Comparison of ENCODE assay signal across 10 mouse cellular contexts in the genomic region with DNA sequence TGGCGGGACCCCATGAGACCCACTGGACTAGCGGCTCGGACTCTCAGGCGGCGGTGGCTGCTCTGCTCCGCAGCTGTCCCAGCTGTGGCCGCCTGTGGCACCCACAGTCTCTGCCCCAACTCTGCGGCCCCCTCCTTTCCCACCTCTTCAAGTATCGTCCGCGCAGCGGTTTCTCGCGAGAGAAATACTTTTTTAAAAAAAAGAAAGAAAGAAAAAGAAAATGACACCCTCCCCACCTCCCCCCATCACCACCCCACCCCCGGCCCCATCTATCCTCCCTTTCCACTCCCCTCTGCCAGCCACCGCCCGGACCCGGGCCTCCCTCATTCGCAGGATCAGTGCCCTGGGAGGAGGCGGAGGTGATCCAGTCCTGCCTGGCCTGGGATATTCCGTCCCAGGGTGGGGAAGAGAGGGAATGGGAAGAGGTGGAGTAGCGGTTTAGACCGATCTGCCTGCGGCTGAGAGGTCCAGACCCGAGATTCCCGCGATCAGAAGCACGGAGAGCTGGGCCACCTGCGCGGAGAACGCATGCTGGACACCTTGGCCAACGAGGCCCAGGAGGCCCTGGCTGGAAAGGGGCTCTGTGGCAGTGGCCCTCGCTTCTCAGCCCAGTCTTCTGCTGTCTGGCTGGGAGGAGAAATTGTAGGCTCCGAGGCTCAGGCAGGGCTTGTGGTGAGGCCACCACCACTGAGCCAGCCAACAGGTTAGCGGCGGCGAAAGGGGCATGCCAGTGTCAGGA. TPM values are rescaled to one million over a fixed set of nuclear protein-coding genes. Genes with fewer than 3 reads are reported as not detected.
A peak's percentile ranks its signal among the peaks of the same experiment; 100 is the strongest.
DNase-seq lines count a peak whose midpoint lies in the region; ATAC-seq and TF ChIP-seq lines count a peak whose summit lies in the region.
"Had no signal": no experiment of that assay in that cellular context is flagged by ENCODE, and none has a peak within 500 bp of the region (broad histone marks: within the 10 kb centered on the region; RNA-seq: fewer than 3 reads in every experiment).

No protein-coding gene starts in this region.

- no peaks in the 10 kb centered on the region for H3K9me3 ChIP-seq in intestine, postnatal 0 days (ENCODE audit: control insufficient read depth)
- H3K9me3 ChIP-seq in lung, embryonic 16.5 days (ENCODE audit: control insufficient read depth, low read length): no peaks in the 10 kb centered on the region

- peak overlapping the region; percentile 86 for H3K27ac ChIP-seq in layer of hippocampus, adult 2 months
- H3K27ac ChIP-seq in brown adipose tissue, adult 24 weeks (replicated peaks; ENCODE audit: low read depth, low read length): 0 out of 2 replicates have a peak overlapping the region, but pooled peaks have one; percentile 41
- peak overlapping the region; percentile 71 for H3K27ac ChIP-seq in intestine, postnatal 0 days (ENCODE audit: low read depth, low read length)
- peak overlapping the region; percentile 92 for H3K27ac ChIP-seq in lung, embryonic 16.5 days (ENCODE audit: low read length)

- H3K4me2 ChIP-seq in intestine, postnatal 0 days (replicated peaks; ENCODE audit: low read depth): peak overlapping the region; percentile 68
- peak overlapping the region; percentile 92 for H3K4me2 ChIP-seq in lung, embryonic 16.5 days (ENCODE audit: low read depth, low read length)

- peak overlapping the region; percentile 62 for H3K4me3 ChIP-seq in layer of hippocampus, adult 2 months
- H3K4me3 ChIP-seq in brown adipose tissue, adult 24 weeks (ENCODE audit: insufficient read depth, low read depth, low read length): peak overlapping the region; percentile 70
- H3K4me3 ChIP-seq in intestine, postnatal 0 days (ENCODE audit: low read depth, low read length): peak overlapping the region; percentile 58
- peak overlapping the region; percentile 76 for H3K4me3 ChIP-seq in lung, embryonic 16.5 days (ENCODE audit: low read length)

- no peak for TF ChIP-seq CTCF in layer of hippocampus, adult 2 months (conservative IDR thresholded peaks at IDR 0.05)
- TF ChIP-seq CTCF in intestine, postnatal 0 days (IDR thresholded peaks at IDR 0.05; ENCODE audit: low read depth): no peak

- H3K4me1 ChIP-seq in brown adipose tissue, adult 24 weeks (ENCODE audit: control insufficient read depth, insufficient read depth, insufficient read length, low read length): peaks cover 10% of the 10 kb centered on the region; the same call in 1 of the 2 replicates
- no peaks in the 10 kb centered on the region for H3K4me1 ChIP-seq in intestine, postnatal 0 days (replicated peaks; ENCODE audit: control insufficient read depth, insufficient read depth, low read length)
- H3K4me1 ChIP-seq in lung, embryonic 16.5 days (replicated peaks; ENCODE audit: control insufficient read depth, insufficient read depth, low read length): peaks cover 15% of the 10 kb centered on the region

- peaks cover 29% of the 10 kb centered on the region for H3K27me3 ChIP-seq in intestine, postnatal 0 days (replicated peaks; ENCODE audit: control insufficient read depth, insufficient read depth, low read length)
- H3K27me3 ChIP-seq in lung, embryonic 16.5 days (ENCODE audit: control insufficient read depth, insufficient read depth, low read depth, low read length): peaks cover 5% of the 10 kb centered on the region; the same call in 1 of the 2 replicates

- no peaks in the 10 kb centered on the region for H3K36me3 ChIP-seq in intestine, postnatal 0 days (ENCODE audit: control insufficient read depth, insufficient read depth)
- H3K36me3 ChIP-seq in lung, embryonic 16.5 days (ENCODE audit: control insufficient read depth, insufficient read depth, low read length): 0 out of 2 replicates have a peak, but pooled peaks cover 2% of the 10 kb centered on the region

- no peak for DNase-seq in layer of hippocampus, adult 2 months (ENCODE audit: low spot score in 2 of 2)
- no peak for DNase-seq in layer of hippocampus, adult 9-10 months (ENCODE audit: low spot score)
- DNase-seq in gastrocnemius, postnatal 14 days: peak; percentile 82
- DNase-seq in right cerebral cortex, adult 2 months (ENCODE audit: low spot score in 2 of 2): peak; percentile 8 to 11

- peak overlapping the region; percentile 58 for H3K9ac ChIP-seq in intestine, postnatal 0 days (ENCODE audit: low read depth, low read length)
- H3K9ac ChIP-seq in lung, embryonic 16.5 days (ENCODE audit: low read length): peak overlapping the region; percentile 83

- intact Hi-C loops in gastrocnemius, postnatal 14 days (cut with DNase I; ENCODE audit: low total_unique reads): loop anchor here (10.0 kb wide), 1 partner anchor 98 kb away; no protein-coding TSS in a partner anchor

- ATAC-seq in intestine, postnatal 0 days: peak; percentile 60
- ATAC-seq in lung, embryonic 16.5 days (ENCODE audit: low read depth): peak; percentile 93
- no peak for ATAC-seq in inflammation-experienced regulatory T-cells, adult 6 months

- 4% methylated on average over 37 of the region's 37 CpGs for WGBS in intestine, postnatal 0 days
- 1% methylated on average over 35 of the region's 37 CpGs for WGBS in lung, embryonic 16.5 days

RNA-seq across cellular contexts. Expression of a gene that starts 1.3 kb away (rescaled TPM):
- 10 to 100 TPM in 1 of 2 experiments, 1 to 10 TPM in 1; 8.7 to 10.4 TPM for total RNA-seq in layer of hippocampus, adult 2 months (2021)
- polyA plus RNA-seq in brown adipose tissue, adult 24 weeks (2012; ENCODE audit: insufficient read depth, insufficient read length, missing spikeins): 7.8 and 21.4 TPM in 2 replicates
- 100 to 1,000 TPM; 159 to 223 TPM for total RNA-seq in gastrocnemius, postnatal 14 days (2021)
- 9.9 and 11.2 TPM in 2 replicates for polyA plus RNA-seq in intestine, postnatal 0 days (2015; fragmentation: Nextera tagmentation; extraction: Ambion mirVana)
- polyA plus RNA-seq in lung, embryonic 16.5 days (2015; fragmentation: Nextera tagmentation; extraction: Ambion mirVana): 32.8 and 35.1 TPM in 2 replicates
- not detected for polyA plus RNA-seq in inflammation-experienced regulatory T-cells, adult 6 months (2017; shearing (Covaris generic))
- total RNA-seq: MEL had no signal

RNA-seq across cellular contexts. Expression of a gene that starts 1.6 kb away (rescaled TPM):
- under 1 TPM; 0.33 to 0.49 TPM for total RNA-seq in layer of hippocampus, adult 2 months (2021)
- not detected in 2 replicates for polyA plus RNA-seq in brown adipose tissue, adult 24 weeks (2012; ENCODE audit: insufficient read depth, insufficient read length, missing spikeins)
- under 1 TPM; 0.16 to 0.18 TPM for total RNA-seq in gastrocnemius, postnatal 14 days (2021)
- 0.34 and 0.39 TPM in 2 replicates for polyA plus RNA-seq in intestine, postnatal 0 days (2015; fragmentation: Nextera tagmentation; extraction: Ambion mirVana)
- polyA plus RNA-seq in lung, embryonic 16.5 days (2015; fragmentation: Nextera tagmentation; extraction: Ambion mirVana): 0.34 and 0.35 TPM in 2 replicates
- polyA plus RNA-seq in inflammation-experienced regulatory T-cells, adult 6 months (2017; shearing (Covaris generic)): not detected
- total RNA-seq: left cerebral cortex, postnatal 25 days; MEL had no signal

Comparison
In these comparisons a context has a peak if more than half of its experiments do, and no peak if none do; other contexts are left out.
1. DNase-seq: peak in gastrocnemius, postnatal 14 days (single experiment) and right cerebral cortex, adult 2 months (2 of 2); none in layer of hippocampus, adult 2 months (0 of 2) and layer of hippocampus, adult 9-10 months (single experiment).
2. H3K27ac ChIP-seq: peak in every context shown above with its lines; median percentile 92 in lung, embryonic 16.5 days; 86 in layer of hippocampus, adult 2 months; 71 in intestine, postnatal 0 days; 41 in brown adipose tissue, adult 24 weeks.
3. Peak in every context shown above with its lines, with median percentiles within 50 percentile points of each other: H3K4me3 ChIP-seq.